ENCODE assay signal across 15 mouse cellular contexts in the genomic region with DNA sequence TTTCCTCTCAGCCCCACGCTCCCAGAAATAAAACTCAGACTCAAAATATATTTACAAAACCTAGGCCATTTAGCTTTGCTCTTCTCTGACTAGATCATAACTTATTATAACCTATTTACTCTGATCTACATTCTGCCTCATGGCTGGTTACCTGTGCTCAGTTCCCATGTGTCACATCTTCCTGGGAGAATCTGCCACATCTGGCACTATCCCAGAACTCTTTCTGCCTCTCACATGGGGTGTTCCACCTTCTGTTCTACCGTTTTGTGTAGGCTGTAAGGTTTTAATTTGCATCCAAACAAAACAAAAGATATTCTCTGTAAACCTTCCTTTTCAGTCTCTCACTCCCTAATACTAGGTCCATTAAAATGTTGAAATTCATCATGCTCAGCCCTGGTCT.
"Had no signal": no experiment of that assay in that cellular context is flagged by ENCODE, and none has a peak within 500 bp of the region (broad histone marks: within the 10 kb centered on the region; RNA-seq: fewer than 3 reads in every experiment).

No protein-coding gene starts in this region.

- H3K27me3 ChIP-seq: kidney, embryonic 15.5 days; liver, embryonic 12.5 days; neural tube, embryonic 13.5 days; stomach, embryonic 15.5 days had no signal

- H3K4me2 ChIP-seq: kidney, embryonic 15.5 days; liver, embryonic 12.5 days; lung, embryonic 14.5 days; neural tube, embryonic 13.5 days; stomach, embryonic 15.5 days had no signal

- H3K9me3 ChIP-seq: kidney, embryonic 15.5 days; limb, embryonic 10.5 days; liver, embryonic 12.5 days; midbrain, embryonic 10.5 days; neural tube, embryonic 13.5 days; stomach, embryonic 15.5 days had no signal

- ATAC-seq: liver, embryonic 12.5 days had no signal

- H3K9ac ChIP-seq: kidney, embryonic 15.5 days; liver, embryonic 12.5 days; lung, embryonic 14.5 days; neural tube, embryonic 13.5 days; stomach, embryonic 15.5 days had no signal

- H3K27ac ChIP-seq: kidney, embryonic 15.5 days; limb, embryonic 10.5 days; liver, embryonic 12.5 days; midbrain, embryonic 10.5 days; neural tube, embryonic 13.5 days; stomach, embryonic 15.5 days had no signal

- DNase-seq: kidney, postnatal 14 days; lung, embryonic 14.5 days; lung, postnatal 10 days; lung, postnatal 4 days; midbrain, embryonic 14.5 days; retina, postnatal 1 day; right cerebral cortex, postnatal 14 days; thymus, adult 2 months; thymus, postnatal 25 days had no signal

- H3K4me3 ChIP-seq: kidney, embryonic 15.5 days; limb, embryonic 10.5 days; liver, embryonic 12.5 days; midbrain, embryonic 10.5 days; neural tube, embryonic 13.5 days; stomach, embryonic 15.5 days had no signal

- H3K4me1 ChIP-seq: kidney, embryonic 15.5 days; liver, embryonic 12.5 days; stomach, embryonic 15.5 days had no signal

- H3K36me3 ChIP-seq: kidney, embryonic 15.5 days; limb, embryonic 10.5 days; liver, embryonic 12.5 days; midbrain, embryonic 10.5 days; neural tube, embryonic 13.5 days; stomach, embryonic 15.5 days had no signal
